Mouse (Mus musculus) limb, embryonic 11.5 days (tissue): ENCODE results near the gene Dusp3. TPM values are rescaled to one million over a fixed set of nuclear protein-coding genes. Genes with fewer than 3 reads are reported as not detected.
A peak's percentile ranks its signal among the peaks of the same experiment; 100 is the strongest.
"Not testable (repeated sequence)": the region's sequence is repeated elsewhere in the genome, so short reads cannot be mapped to it uniquely, and the experiment has no call there.

Source experiments
- ATAC-seq: fragments of 200-750 bp; cut with Nextera tagmentation; 2 replicates; pipeline ENCODE4 v1.8.0; 2017; ENCODE audit warnings: low read depth; ENCODE audit not compliant: insufficient number of reproducible peaks, low FRiP score, low TSS enrichment
- DNase-seq: peaks from one replicate; pipeline ENCODE4 v3.0.0-alpha.2; 2015; ENCODE audit warnings: low spot score
- H3K27ac ChIP-seq: fragments of 300-500 bp; sonication (generic); replicated peaks from 2 replicates; pipeline ENCODE4 v1.5.1; 2014; ENCODE audit warnings: low read depth, mild to moderate bottlenecking, low read length
- H3K27me3 ChIP-seq: fragments of 300-500 bp; sonication (generic); 2 replicates; pipeline ENCODE4 v1.6.1; 2014; ENCODE audit warnings: mild to moderate bottlenecking, low read length, mixed read lengths; ENCODE audit not compliant: control insufficient read depth, insufficient read depth
- H3K36me3 ChIP-seq: fragments of 300-500 bp; sonication (generic); 2 replicates; pipeline ENCODE4 v1.6.1; 2014; ENCODE audit warnings: mild to moderate bottlenecking, low read length, moderate library complexity, mixed read lengths; ENCODE audit not compliant: control insufficient read depth, insufficient read depth
- H3K4me1 ChIP-seq: fragments of 300-500 bp; sonication (generic); 2 replicates; pipeline ENCODE4 v1.6.1; 2014; ENCODE audit warnings: low read length, mixed read lengths; ENCODE audit not compliant: control insufficient read depth, insufficient read depth
- H3K4me2 ChIP-seq: fragments of 300-500 bp; sonication (generic); 2 replicates; pipeline ENCODE4 v1.6.1; 2014; ENCODE audit warnings: low read depth, mild to moderate bottlenecking, moderate library complexity; ENCODE audit not compliant: severe bottlenecking
- H3K4me3 ChIP-seq: fragments of 300-500 bp; sonication (generic); 2 replicates; pipeline ENCODE4 v1.5.1; 2014; ENCODE audit warnings: low read depth, low read length
- H3K9ac ChIP-seq: fragments of 300-500 bp; sonication (generic); 2 replicates; pipeline ENCODE4 v1.6.1; 2014; ENCODE audit warnings: mild to moderate bottlenecking, low read length
- H3K9me3 ChIP-seq: fragments of 300-500 bp; sonication (generic); 2 replicates; pipeline ENCODE4 v1.6.1; 2016; ENCODE audit warnings: low read length; ENCODE audit not compliant: control insufficient read depth
- WGBS: fragments of 180-500 bp; shearing (Covaris S2); extraction: QIAGEN DNeasy Blood & Tissue Kit; methylation state at CpG from one replicate; pipeline ENCODE4 v1.1.7; 2014; 5-methylcytosine and 5-hydroxymethylcytosine counted together
- polyA plus RNA-seq: library from polyadenylated mRNA; unstranded; fragments of >200 nt; fragmentation: Nextera tagmentation; extraction: Ambion mirVana; gene quantifications from 2 replicates; pipeline ENCODE4 v1.2.1, GENCODE M21; 2014

Dusp3 gene
- polyA plus RNA-seq, 1 experiment from 2014 or later: 11.3 TPM

DNA sequence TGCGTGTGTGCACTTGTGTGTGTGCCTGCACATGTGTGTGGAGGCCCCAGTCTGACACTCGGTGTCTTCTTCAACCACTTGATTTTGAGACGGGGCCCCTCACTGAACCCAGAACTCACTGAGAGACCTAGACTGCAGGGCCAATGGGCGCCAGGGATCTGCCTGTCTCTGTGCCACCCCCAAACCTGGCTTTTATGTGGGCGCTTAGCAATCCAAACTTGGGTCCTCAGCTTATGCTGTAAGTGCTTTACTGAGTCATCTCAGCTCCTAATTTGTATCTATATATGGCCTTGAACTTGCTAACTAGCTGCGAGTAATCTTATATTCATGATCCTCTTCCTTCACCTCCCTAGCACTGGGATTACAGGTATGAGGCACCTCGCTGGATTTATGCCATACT, 5.6 kb upstream of the Dusp3 start:
- Histone ChIP-seq H3K9me3 (no peaks in the 10 kb centered on the region), H3K27ac (no peak overlapping the region), H3K4me2 (no peak overlapping the region), H3K4me1 (no peaks in the 10 kb centered on the region), H3K36me3 (no peaks in the 10 kb centered on the region), H3K4me3 (no peak overlapping the region), H3K27me3 (no peaks in the 10 kb centered on the region), H3K9ac (no peak overlapping the region)
- WGBS: 89% methylated on average over 7 of the region's 7 CpGs
- ATAC-seq (no peak), DNase-seq (no peak)

DNA sequence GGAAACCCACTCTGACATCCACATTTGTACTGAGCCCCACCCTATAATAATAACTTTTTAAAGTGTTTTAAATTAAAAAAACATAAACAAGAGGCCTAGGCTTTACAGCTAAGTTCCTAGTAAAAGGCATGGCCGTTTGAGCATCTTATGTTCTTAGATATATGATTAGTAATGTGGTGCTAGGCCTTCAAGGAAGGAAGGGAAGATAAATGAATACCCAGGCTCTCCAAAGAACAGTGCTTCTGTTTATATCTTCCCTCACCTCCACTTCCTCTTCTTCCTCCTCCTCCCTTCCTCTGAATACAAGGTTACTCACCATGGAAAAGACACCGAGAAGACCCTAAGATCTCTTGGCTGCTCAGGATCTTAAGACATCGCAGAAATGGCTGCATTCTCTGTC, 5.0 kb upstream of the Dusp3 start:
- no peak overlapping the region for H3K9ac ChIP-seq

DNA sequence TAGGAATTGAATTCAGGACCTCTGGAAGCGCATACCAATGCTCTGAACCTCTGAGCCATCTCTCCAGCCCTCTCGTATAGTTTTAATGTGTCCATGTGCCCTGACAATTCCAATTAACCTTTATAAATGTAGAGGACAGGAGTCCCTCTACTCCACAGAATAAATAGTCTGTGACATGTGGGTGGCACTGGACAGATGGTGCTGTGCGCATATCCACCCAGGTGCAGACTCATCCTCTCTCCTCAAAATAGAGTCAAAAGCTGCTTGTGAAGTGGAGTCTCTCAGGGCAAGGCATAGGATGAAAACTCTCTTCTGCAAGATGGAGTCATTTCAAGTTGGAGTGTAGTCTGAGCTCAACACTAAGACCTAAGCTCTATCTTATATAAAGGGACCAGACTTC, 3.4 kb upstream of the Dusp3 start:
- no peak overlapping the region for H3K27ac ChIP-seq
- H3K9ac ChIP-seq: no peak overlapping the region
- WGBS: 90% methylated on average over 3 of the region's 3 CpGs
- no peaks in the 10 kb centered on the region for H3K9me3 ChIP-seq
- DNase-seq (no peak), ATAC-seq (no peak)
- H3K4me3 ChIP-seq: no peak overlapping the region
- H3K27me3 ChIP-seq: no peaks in the 10 kb centered on the region
- H3K4me1 ChIP-seq: no peaks in the 10 kb centered on the region
- no peaks in the 10 kb centered on the region for H3K36me3 ChIP-seq
- no peak overlapping the region for H3K4me2 ChIP-seq

More for the DNA sequence above, 5.0 kb upstream of the Dusp3 start:
- ATAC-seq (no peak), DNase-seq (no peak)
- Histone ChIP-seq H3K4me2 (no peak overlapping the region), H3K27ac (no peak overlapping the region), H3K27me3 (no peaks in the 10 kb centered on the region), H3K4me1 (no peaks in the 10 kb centered on the region), H3K4me3 (no peak overlapping the region), H3K36me3 (no peaks in the 10 kb centered on the region), H3K9me3 (no peaks in the 10 kb centered on the region)
- 81% methylated on average over 3 of the region's 3 CpGs for WGBS

DNA sequence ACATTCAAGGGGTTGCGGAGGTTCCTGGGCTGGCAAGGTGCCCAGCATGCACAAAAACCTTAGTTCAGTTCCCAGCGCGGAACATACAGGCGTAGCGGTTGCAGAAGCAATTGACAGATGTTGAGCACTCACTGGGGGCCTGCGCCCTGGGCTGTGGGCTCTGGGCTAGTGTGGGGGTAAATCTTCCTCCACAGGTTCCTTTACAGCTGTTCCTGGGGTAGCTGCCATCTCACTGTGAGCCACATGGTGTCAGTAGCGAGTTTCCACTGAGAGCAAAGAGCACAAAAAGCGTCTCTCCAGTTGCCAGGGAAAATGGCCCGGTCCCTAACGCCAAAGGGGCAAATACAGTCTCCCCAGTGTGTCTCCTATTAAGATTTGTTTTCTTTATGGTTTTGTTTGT, 823 bp downstream of the Dusp3 start:
- peaks cover 12% of the 10 kb centered on the region for H3K4me1 ChIP-seq
- H3K36me3 ChIP-seq: no peaks in the 10 kb centered on the region
- whole genome bisulfite sequencing: 9% methylated on average over 10 of the region's 10 CpGs
- H3K4me3 ChIP-seq: no peak overlapping the region
- no peak overlapping the region for H3K9ac ChIP-seq
- DNase-seq (peak; percentile 92), ATAC-seq (no peak)
- H3K4me2 ChIP-seq: no peak overlapping the region
- no peak overlapping the region for H3K27ac ChIP-seq
- H3K27me3 ChIP-seq: no peaks in the 10 kb centered on the region
- no peaks in the 10 kb centered on the region for H3K9me3 ChIP-seq

DNA sequence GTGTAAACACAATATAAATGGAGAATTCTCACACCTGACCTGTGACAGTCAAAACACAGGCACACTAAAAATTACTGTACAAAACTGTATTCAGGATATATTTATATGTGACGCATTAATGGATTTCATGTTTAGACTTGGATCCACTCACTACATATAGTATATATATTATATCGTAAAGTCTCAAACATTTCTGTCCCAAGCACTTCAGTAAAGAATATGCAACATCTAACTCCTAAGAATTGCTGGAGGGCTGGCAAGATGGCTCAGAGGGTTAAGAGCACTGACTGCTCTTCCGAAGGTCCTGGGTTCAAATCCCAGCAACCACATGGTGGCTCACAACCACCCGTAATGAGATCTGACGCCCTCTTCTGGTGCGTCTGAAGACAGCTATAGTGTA, 1.4 kb downstream of the Dusp3 start:
- H3K27me3 ChIP-seq, H3K4me3 ChIP-seq, H3K4me2 ChIP-seq, H3K27ac ChIP-seq, H3K9ac ChIP-seq, ATAC-seq, H3K9me3 ChIP-seq, H3K36me3 ChIP-seq, DNase-seq: not testable (repeated sequence)
- 67% methylated on average over 6 of the region's 6 CpGs for WGBS
- peaks cover 12% of the 10 kb centered on the region for H3K4me1 ChIP-seq

DNA sequence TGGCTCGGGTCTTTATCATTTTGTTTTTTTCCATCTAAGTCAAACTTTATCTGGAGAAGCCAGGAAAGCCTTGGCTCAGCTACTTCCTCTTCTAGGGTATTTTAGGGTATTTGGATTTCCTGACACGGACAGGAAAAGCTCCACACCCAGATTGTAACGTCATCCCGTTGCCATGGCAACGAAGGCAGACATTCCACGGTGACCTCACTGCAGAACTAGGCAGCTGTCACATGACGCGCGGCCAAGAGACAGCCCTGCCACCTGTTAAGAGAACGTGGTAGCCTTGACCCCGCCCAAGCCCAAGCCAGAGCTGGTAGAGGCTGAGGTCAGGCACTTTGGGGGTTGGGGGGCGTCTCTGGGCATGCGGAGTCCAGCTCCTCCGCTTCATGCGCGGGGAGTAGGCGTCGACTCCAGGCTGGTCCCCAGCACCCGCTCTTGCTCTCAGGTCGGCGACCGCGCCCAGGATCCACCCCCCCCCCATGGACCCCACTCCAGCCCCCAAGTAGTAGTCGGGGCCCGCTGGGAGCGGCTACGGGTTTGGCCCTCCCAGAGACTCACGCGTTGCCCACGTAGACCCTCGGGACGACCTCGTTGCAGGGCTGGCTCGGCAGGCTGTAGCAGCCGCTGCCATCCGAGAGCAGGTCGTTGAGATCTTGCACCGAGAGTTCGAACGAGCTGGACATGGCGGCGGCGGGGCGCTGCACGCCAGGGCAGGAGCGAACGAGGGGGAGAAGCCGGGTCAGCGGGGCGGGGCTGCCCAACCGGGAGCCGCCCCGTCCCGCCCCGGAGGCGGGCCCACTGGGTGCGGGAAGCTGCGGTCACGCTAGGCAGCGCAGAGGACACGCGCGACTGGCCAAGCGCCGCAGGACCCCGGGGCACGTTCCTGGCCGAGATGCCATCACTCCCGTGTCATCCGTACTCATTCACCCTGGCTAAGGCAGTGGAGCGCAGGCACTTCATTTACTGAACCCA, 2.5 kb downstream of the Dusp3 start, which contains the start of gene Cfap97d1:
TSS of gene Cfap97d1 (plus strand) at position 226 of the 972 bp plus-strand sequence.
- Histone ChIP-seq H3K4me3 (peak within 1 kb of the TSS; percentile 53), H3K4me1 (peaks cover 12% of the 10 kb centered on the region), H3K27me3 (no peaks in the 10 kb centered on the region), H3K9me3 (no peaks in the 10 kb centered on the region), H3K36me3 (no peaks in the 10 kb centered on the region), H3K9ac (peak within 1 kb of the TSS; percentile 60), H3K27ac (no peak within 1 kb of the TSS), H3K4me2 (peak within 1 kb of the TSS; percentile 100)
- DNase-seq (peak; percentile 93), ATAC-seq (peak; percentile 74)
- WGBS: 1% methylated on average over 68 of the region's 71 CpGs

DNA sequence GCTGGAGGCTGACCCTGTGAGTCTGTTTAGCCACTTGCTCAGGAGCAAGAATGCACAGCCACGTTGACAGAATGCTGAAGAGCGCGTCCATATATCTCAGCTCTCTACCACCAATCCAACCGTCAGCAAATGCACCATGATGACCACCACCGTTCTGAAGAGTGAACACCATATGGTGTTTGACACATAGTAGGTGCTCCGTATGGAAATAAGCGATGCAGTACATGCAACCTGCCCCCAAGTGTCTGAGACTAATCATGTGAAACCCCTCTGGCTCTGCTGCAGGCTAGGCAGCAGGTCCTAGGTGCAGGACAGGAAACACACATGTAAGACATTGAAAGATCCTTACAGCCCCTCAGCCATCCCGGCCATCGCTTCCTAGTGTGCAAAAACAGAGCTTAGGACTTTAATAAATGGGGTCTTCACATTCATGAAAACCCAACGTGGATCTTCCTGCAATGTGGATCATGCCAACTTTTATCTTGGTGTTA, 3.3 kb downstream of the Dusp3 start:
- Histone ChIP-seq H3K4me3 (no peak overlapping the region), H3K9ac (no peak overlapping the region), H3K36me3 (no peaks in the 10 kb centered on the region), H3K4me2 (no peak overlapping the region; the same call in 1 of the 2 replicates), H3K9me3 (no peaks in the 10 kb centered on the region), H3K27ac (no peak overlapping the region), H3K4me1 (peaks cover 12% of the 10 kb centered on the region), H3K27me3 (no peaks in the 10 kb centered on the region)
- WGBS: 76% methylated on average over 10 of the region's 10 CpGs
- DNase-seq: no peak
- ATAC-seq: no peak

DNA sequence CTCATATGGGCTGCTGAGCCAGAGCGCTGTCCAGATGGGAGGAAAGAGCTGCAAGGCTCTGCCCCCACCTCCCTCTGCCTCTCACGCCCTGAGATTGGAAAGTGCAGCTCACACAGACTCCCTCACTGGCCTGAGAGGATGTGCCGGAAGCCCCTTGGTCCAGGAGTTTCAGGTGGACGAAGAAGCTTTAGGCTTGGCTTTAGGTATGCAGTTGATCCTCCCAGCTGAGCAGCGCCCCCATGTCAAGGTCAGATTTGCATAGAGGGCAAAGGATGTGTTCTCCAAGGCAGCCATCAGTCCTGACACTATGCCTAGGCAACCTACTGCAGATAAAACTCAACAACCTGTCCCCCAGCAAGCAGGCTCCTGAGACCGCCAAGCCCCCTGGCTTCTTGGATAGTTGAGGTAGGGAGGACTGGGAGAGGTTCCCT, 3.8 kb downstream of the Dusp3 start:
- ATAC-seq: no peak
- H3K27me3 ChIP-seq: no peaks in the 10 kb centered on the region
- no peak overlapping the region for H3K9ac ChIP-seq
- WGBS: 47% methylated on average over 6 of the region's 6 CpGs
- no peak overlapping the region for H3K4me3 ChIP-seq
- H3K4me1 ChIP-seq: peaks cover 12% of the 10 kb centered on the region
- H3K4me2 ChIP-seq: no peak overlapping the region; the same call in 1 of the 2 replicates
- H3K36me3 ChIP-seq: no peaks in the 10 kb centered on the region
- no peak overlapping the region for H3K27ac ChIP-seq
- no peaks in the 10 kb centered on the region for H3K9me3 ChIP-seq
- DNase-seq: no peak
